Mouse (Mus musculus) lung, adult 18-20 months (tissue): ENCODE results near the gene Pkdrej.

Source experiments
- DNase-seq, 2 experiments: peaks; one replicate each; pipeline ENCODE4 v3.0.0; 2022; ENCODE audit warnings: mixed read lengths in 2 of 2

Gene Pkdrej

GRCm38 (mm10) chr15:85765022-85765421 is 56.5 kb downstream of the Pkdrej start:
- no peak for DNase-seq
